Mouse (Mus musculus): ENCODE measurements around the gene Robo1.

Robo1 gene

GRCm38 (mm10) chr16:72828381-72828780 lies 520.3 kb downstream of the Robo1 start:
- DNase-seq (ENCODE audit: low spot score in 2 of 2): no peak

- DNase-seq (ENCODE audit: low spot score in 2 of 2): no peak
Observed at GRCm38 (mm10) chr16:72829530-72829929, 521.4 kb downstream of the Robo1 start.

GRCm38 (mm10) chr16:72830394-72831056 lies 522.4 kb downstream of the Robo1 start:
- DNase-seq (ENCODE audit: low spot score in 2 of 2): no peak

- no peak for DNase-seq (ENCODE audit: low spot score in 2 of 2)
Observed at GRCm38 (mm10) chr16:72834266-72834665, 526.2 kb downstream of the Robo1 start.

GRCm38 (mm10) chr16:72839031-72839430 lies 530.9 kb downstream of the Robo1 start:
- DNase-seq (ENCODE audit: low spot score in 2 of 2): no peak

GRCm38 (mm10) chr16:72841066-72841465 lies 533.0 kb downstream of the Robo1 start:
- DNase-seq (ENCODE audit: low spot score in 2 of 2): no peak

GRCm38 (mm10) chr16:72854101-72854500 lies 546.0 kb downstream of the Robo1 start:
- DNase-seq (ENCODE audit: low spot score in 2 of 2): no peak

- no peak for DNase-seq (ENCODE audit: low spot score in 2 of 2)
Observed at GRCm38 (mm10) chr16:72854809-72855503, 546.9 kb downstream of the Robo1 start.

- DNase-seq (ENCODE audit: low spot score in 2 of 2): no peak
Observed at GRCm38 (mm10) chr16:72861707-72862277, 553.7 kb downstream of the Robo1 start.

GRCm38 (mm10) chr16:72866011-72866410 lies 557.9 kb downstream of the Robo1 start:
- DNase-seq (ENCODE audit: low spot score in 2 of 2): no peak

- no peak for DNase-seq (ENCODE audit: low spot score in 2 of 2)
Observed at GRCm38 (mm10) chr16:72874934-72875732, 567.0 kb downstream of the Robo1 start.

GRCm38 (mm10) chr16:72888108-72888507 lies 580.0 kb downstream of the Robo1 start:
- DNase-seq (ENCODE audit: low spot score in 2 of 2): no peak

GRCm38 (mm10) chr16:72889401-72889800 lies 581.3 kb downstream of the Robo1 start:
- no peak for DNase-seq (ENCODE audit: low spot score in 2 of 2)

GRCm38 (mm10) chr16:72897125-72897524 lies 589.0 kb downstream of the Robo1 start:
- no peak for DNase-seq (ENCODE audit: low spot score in 2 of 2)

GRCm38 (mm10) chr16:72908895-72909294 lies 600.8 kb downstream of the Robo1 start:
- no peak for DNase-seq (ENCODE audit: low spot score in 2 of 2)

GRCm38 (mm10) chr16:72913134-72913533 lies 605.0 kb downstream of the Robo1 start:
- DNase-seq (ENCODE audit: low spot score in 2 of 2): no peak

- no peak for DNase-seq (ENCODE audit: low spot score in 2 of 2)
Observed at GRCm38 (mm10) chr16:72914068-72914630, 606.0 kb downstream of the Robo1 start.

- DNase-seq (ENCODE audit: low spot score in 2 of 2): no peak
Observed at GRCm38 (mm10) chr16:72920013-72920412, 611.9 kb downstream of the Robo1 start.

- DNase-seq (ENCODE audit: low spot score in 2 of 2): peak; percentile 12 to 26
Observed at GRCm38 (mm10) chr16:72924423-72925224, 616.5 kb downstream of the Robo1 start.

GRCm38 (mm10) chr16:72928525-72929122 lies 620.5 kb downstream of the Robo1 start:
- DNase-seq (ENCODE audit: low spot score in 2 of 2): no peak

GRCm38 (mm10) chr16:72930871-72931270 lies 622.8 kb downstream of the Robo1 start:
- DNase-seq (ENCODE audit: low spot score in 2 of 2): no peak
